Mouse (Mus musculus): ENCODE data around the gene AC109138.7.

- no peak for TF ChIP-seq CTCF (IDR thresholded peaks at IDR 0.05; ENCODE audit: extremely low read depth, insufficient read depth, insufficient read length, insufficient replicate concordance)
- TF ChIP-seq POLR2A (IDR thresholded peaks at IDR 0.05; ENCODE audit: low read depth, low read length): no peak
Measured at GRCm38 (mm10) chr19:4242416-4242815, 28.3 kb downstream of the AC109138.7 start.

Data from spleen, adult 2 months (tissue).